Mouse (Mus musculus): ENCODE results near the gene Tspan18.

Gene Tspan18

GRCm38 (mm10) chr2:93188020-93188760 lies 146.1 kb downstream of the Tspan18 start:
- CTCF ChIA-PET: interaction anchor here (1.0 to 2.0 kb wide), 2 partner anchors 11 to 21 kb away, joined by 3 to 7 read pairs; no protein-coding TSS in a partner anchor

DNA sequence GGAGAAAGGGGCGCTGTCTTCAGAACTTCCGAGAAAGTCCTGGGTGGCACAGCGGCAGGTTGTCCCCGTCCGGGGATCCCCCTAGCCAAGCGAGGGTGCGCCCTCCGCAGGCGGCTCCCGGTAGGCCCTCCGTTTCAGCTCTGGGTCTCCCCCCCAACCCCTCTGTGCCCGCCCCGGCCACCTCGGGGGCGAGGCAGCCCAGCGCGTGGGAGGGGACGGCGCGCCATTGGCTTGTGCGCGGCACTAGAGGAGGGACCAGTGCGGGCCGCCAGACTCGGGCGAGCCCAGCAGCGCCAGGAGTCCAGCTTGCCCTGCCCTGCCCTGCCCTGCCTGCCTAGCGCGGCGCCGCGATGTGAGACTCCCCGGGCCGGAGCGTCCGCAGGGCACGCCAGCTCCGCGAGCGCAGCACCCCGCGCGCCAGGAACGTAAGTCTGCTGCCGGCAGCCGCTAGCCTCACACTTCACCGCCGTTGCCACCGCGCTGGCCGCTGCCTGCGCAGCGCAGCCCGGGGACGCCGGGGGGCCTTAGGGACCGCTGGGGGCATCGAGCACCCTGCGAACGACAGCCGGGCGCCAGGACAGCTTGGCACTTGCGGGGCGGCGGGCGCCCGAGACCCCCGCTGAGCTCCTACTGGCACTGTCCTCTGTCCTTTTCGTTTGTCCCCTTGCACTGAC lies 146.8 kb downstream of the Tspan18 start, which contains the start of gene Trp53i11:
Gene Trp53i11 (plus strand): TSS at position 226 of the 674 bp plus-strand sequence.
- CTCF ChIA-PET: interaction anchor here (0.6 to 2.0 kb wide), 3 partner anchors 11 to 20 kb away, joined by 3 to 7 read pairs (median 3); no protein-coding TSS in a partner anchor

- CTCF ChIA-PET: no interaction called here
Observed at GRCm38 (mm10) chr2:93182859-93183258, 151.4 kb downstream of the Tspan18 start.

GRCm38 (mm10) chr2:93180077-93180844 lies 154.0 kb downstream of the Tspan18 start:
- CTCF ChIA-PET: interaction anchor here (0.6 to 1.0 kb wide), 2 partner anchors 50 to 82 kb away, joined by 3 to 6 read pairs; no protein-coding TSS in a partner anchor

- CTCF ChIA-PET: interaction anchor here (0.6 to 1.1 kb wide), 2 partner anchors 15 to 81 kb away, joined by 3 to 6 read pairs; no protein-coding TSS in a partner anchor
Observed at GRCm38 (mm10) chr2:93179603-93180002, 154.7 kb downstream of the Tspan18 start.

- CTCF ChIA-PET: interaction anchor here (1.1 kb wide), 1 partner anchor 14 kb away, joined by 3 read pairs; no protein-coding TSS in a partner anchor
Observed at GRCm38 (mm10) chr2:93178313-93178677, 156.0 kb downstream of the Tspan18 start.

DNA sequence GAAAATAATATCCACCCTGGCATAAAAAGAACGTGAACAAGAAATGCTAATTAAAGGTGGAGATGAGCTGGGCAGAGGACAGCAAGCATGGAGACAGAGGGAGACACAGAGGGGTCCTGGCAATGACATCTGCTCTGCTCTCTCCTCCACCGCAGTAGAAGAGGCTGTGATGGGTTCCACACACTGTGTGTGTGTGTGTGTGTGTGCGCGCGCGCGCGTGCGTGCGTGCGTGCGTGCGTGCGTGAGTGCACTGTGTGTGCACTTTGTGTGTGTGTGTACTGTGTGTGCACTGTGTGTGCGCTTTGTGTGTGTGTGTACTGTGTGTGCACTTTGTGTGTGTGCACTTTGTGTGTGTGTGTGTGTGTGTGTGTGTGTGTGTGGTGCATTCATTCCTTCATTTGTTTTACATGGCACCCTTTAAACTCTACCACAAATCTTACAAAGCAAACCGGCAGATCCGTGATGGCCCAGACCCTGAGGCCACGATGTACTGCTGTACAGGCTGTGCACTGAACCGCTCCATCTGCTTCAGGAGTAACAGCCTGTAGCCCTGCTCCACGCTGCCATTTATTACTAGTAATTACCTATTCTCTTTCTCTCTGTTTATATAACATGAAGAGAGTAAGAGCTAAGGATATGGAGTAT lies 156.5 kb downstream of the Tspan18 start:
- CTCF ChIA-PET: no interaction called here

- CTCF ChIA-PET: no interaction called here
Observed at GRCm38 (mm10) chr2:93176871-93177667, 157.2 kb downstream of the Tspan18 start.

DNA sequence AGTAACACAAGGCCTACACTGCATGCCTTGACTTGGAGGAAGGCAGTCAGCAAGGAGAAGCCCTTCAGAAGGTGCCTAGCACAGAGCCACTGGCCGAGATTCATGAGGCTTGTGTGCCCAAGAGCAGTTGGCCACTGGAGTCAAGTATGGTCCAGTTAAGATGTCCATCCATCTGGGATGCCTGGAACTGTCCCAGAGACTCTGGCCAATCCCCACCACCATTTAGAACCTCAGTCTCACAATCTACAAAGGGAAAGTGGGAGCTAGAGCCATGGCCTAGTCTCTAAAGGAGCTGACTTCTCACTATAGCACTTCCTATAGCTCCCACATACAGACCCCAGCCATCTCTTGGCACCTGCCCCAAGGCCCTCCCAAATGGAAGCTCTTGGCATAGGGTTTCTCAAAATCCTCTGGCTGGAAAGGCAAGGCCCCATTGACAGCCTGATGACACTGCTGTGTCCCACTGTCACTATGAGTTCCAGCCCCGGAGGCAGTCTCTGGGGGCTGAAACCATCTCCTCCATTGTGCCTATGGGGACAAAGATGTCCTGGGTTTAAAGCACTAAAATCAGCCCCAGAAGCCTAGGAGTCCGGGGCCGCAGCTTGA lies 158.0 kb downstream of the Tspan18 start:
- CTCF ChIA-PET: no interaction called here

GRCm38 (mm10) chr2:93175721-93176120 lies 158.6 kb downstream of the Tspan18 start:
- CTCF ChIA-PET: no interaction called here

- CTCF ChIA-PET: no interaction called here
Observed at GRCm38 (mm10) chr2:93175278-93175677, 159.0 kb downstream of the Tspan18 start.

- CTCF ChIA-PET: interaction anchor here (0.6 kb wide), 1 partner anchor 13 kb away, joined by 3 read pairs; no protein-coding TSS in a partner anchor
Observed at GRCm38 (mm10) chr2:93174159-93174558, 160.1 kb downstream of the Tspan18 start.

DNA sequence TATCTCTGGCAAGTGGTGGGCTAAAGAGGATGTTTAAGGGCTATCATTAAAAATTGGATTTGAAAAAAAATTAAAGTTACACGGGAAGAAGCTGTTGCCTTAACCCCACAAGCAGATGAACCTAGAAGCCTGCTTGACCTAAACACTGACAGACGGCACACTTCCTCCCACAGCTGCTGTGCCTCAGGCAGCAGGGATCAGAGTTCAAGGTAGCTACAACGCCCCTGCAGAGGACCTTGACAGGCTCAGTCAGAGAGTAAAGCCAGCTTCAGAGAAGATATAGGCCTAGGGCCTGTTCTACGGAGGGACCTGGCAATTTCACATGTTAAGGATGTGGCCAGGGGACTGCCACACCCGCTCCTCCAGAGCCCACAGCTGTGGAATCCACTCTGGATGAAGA lies 161.8 kb downstream of the Tspan18 start:
- CTCF ChIA-PET: no interaction called here

DNA sequence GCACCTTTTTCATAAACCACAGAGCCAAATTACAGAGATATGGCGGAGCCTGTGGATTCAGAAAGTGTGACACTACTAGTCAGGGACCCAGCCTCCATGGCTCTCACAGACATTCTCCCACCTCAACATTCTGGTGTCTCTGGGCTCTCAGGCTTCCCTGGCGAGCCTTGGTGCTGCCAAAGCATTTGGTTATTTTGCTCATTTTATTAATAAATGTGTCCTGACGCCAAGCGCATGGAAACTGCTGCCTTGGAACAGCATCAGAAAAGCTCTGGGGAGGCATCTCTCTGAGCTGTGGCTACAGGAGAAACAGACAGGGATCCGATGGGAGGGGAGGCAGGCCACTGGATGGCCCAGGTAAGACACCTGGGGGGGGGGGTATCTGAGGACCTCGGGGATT lies 162.4 kb downstream of the Tspan18 start:
- CTCF ChIA-PET: no interaction called here

GRCm38 (mm10) chr2:93170845-93171200 lies 163.5 kb downstream of the Tspan18 start:
- CTCF ChIA-PET: no interaction called here

GRCm38 (mm10) chr2:93170156-93170844 lies 164.0 kb downstream of the Tspan18 start:
- CTCF ChIA-PET: no interaction called here

DNA sequence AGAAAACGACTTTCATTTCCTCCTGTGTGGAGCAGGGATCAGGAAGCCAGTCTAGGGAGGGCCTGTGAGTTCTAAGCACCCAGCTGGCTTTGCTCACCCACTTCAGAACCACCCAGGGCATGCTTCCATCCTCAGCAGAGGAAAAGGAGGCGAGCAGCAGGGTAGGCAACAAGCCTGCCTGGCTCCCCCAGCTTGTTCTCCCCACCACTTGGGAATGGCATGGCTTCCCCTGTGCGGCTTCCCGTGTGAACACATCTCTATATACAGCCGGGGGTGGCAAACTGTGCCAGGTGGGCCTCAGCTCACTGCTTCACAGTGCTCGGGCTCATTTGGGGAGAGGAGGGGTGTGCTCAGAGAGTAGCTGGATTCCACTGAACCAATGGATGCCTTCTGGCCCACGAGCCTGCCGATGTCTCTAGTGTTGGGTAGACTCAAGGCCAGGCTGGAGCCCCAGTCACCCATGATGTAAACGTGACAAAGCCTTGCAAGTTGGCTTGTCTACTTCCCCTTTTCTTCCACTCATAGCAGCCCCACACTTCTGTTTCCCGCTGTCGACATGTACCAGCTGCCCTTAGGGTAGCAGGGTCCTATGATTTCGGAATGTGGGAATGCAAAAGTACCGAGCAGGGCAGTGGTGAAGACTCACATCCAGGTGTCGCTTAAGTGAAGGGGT lies 167.4 kb downstream of the Tspan18 start:
- CTCF ChIA-PET: interaction anchor here (0.5 to 1.2 kb wide), 6 partner anchors 13 to 946 kb away, joined by 3 to 7 read pairs (median 3); no protein-coding TSS in a partner anchor

DNA sequence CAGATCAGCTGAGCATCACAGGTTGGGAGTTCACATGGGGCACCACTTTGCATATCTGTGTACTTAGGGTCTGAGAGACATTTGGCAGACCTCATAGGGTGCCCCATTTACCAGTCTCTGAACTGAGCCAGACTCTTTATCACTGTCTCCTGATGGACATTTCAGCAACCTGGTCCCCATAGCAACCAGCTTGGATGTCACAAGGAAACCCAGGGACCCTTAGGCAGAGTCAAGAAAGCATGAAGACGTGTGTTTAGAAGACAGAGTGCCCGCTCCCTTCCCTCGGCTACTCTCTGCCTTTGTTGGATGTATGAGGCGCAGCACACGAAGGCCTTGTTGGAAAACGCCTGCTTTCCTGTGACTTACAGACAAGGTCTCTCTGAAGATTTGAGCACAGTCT lies 168.0 kb downstream of the Tspan18 start:
- CTCF ChIA-PET: interaction anchor here (0.5 to 1.2 kb wide), 3 partner anchors 13 to 945 kb away, joined by 3 to 7 read pairs (median 4); no protein-coding TSS in a partner anchor
